Mouse (Mus musculus): Measurements from ENCODE around the gene Gm9918. TPM values are rescaled to one million over a fixed set of nuclear protein-coding genes. Genes with fewer than 3 reads are reported as not detected.

The Gm9918 gene
- not detected for polyA plus RNA-seq (2017; shearing (Covaris generic))

GRCm38 (mm10) chr15:102270274-102270960 lies at the start of gene Gm9918:
Gene Gm9918 (plus strand): TSS chr15:102270563.

GRCm38 (mm10) chr15:102231748-102232147 lies 38.6 kb upstream of the Gm9918 start, which contains the start of gene Itgb7:
Gene Itgb7 (minus strand): TSS chr15:102231944.

GRCm38 (mm10) chr15:102257202-102258075 lies 12.9 kb upstream of the Gm9918 start, which contains the start of gene Rarg:
Gene Rarg (minus strand): TSS chr15:102257517.

GRCm38 (mm10) chr15:102279092-102279782 lies 8.9 kb downstream of the Gm9918 start, which contains the start of gene Mfsd5:
Gene Mfsd5 (plus strand): TSS chr15:102279454.

GRCm38 (mm10) chr15:102295633-102296367 lies 25.4 kb downstream of the Gm9918 start, which contains the start of gene Espl1:
Gene Espl1 (plus strand): TSS chr15:102296266.

Other genes with a start within 250 kb of the Gm9918 start
- gene Krt18, start 242.4 kb upstream of the Gm9918 start, polyA plus RNA-seq (2017; shearing (Covaris generic)) = not detected
- gene Eif4b, start 196.8 kb upstream of the Gm9918 start, polyA plus RNA-seq (2017; shearing (Covaris generic)) = 90.3 TPM
- gene Tns2, start 170.2 kb upstream of the Gm9918 start, polyA plus RNA-seq (2017; shearing (Covaris generic)) = 3.1 TPM
- gene Spryd3, start 134.3 kb upstream of the Gm9918 start, polyA plus RNA-seq (2017; shearing (Covaris generic)) = 42.3 TPM
- 0.56 TPM for gene Igfbp6, start 126.2 kb upstream of the Gm9918 start, polyA plus RNA-seq (2017; shearing (Covaris generic))
- 6.2 TPM for gene Soat2, start 120.0 kb upstream of the Gm9918 start, polyA plus RNA-seq (2017; shearing (Covaris generic))
- 93.1 TPM for gene Zfp740, start 67.3 kb upstream of the Gm9918 start, polyA plus RNA-seq (2017; shearing (Covaris generic))
- 9.2 TPM for gene Csad, start 65.8 kb upstream of the Gm9918 start, polyA plus RNA-seq (2017; shearing (Covaris generic))
- 974 TPM for gene Itgb7, start 38.6 kb upstream of the Gm9918 start, polyA plus RNA-seq (2017; shearing (Covaris generic))
- gene Rarg, start 13.0 kb upstream of the Gm9918 start, polyA plus RNA-seq (2017; shearing (Covaris generic)) = 25.5 TPM
- gene Mfsd5, start 8.9 kb downstream of the Gm9918 start, polyA plus RNA-seq (2017; shearing (Covaris generic)) = 36.3 TPM
- gene Espl1, start 25.7 kb downstream of the Gm9918 start, polyA plus RNA-seq (2017; shearing (Covaris generic)) = 0.50 TPM
- 472 TPM for gene Pfdn5, start 55.6 kb downstream of the Gm9918 start, polyA plus RNA-seq (2017; shearing (Covaris generic))
- 43.2 TPM for gene Myg1, start 61.1 kb downstream of the Gm9918 start, polyA plus RNA-seq (2017; shearing (Covaris generic))
- gene Aaas, start 80.2 kb downstream of the Gm9918 start, polyA plus RNA-seq (2017; shearing (Covaris generic)) = 37.0 TPM
- gene Sp7, start 96.6 kb downstream of the Gm9918 start, polyA plus RNA-seq (2017; shearing (Covaris generic)) = not detected
- gene Sp1, start 135.6 kb downstream of the Gm9918 start, polyA plus RNA-seq (2017; shearing (Covaris generic)) = 21.4 TPM
- 1.2 TPM for gene Amhr2, start 174.8 kb downstream of the Gm9918 start, polyA plus RNA-seq (2017; shearing (Covaris generic))
- gene Prr13, start 188.5 kb downstream of the Gm9918 start, polyA plus RNA-seq (2017; shearing (Covaris generic)) = 564 TPM
- 94.6 TPM for gene Pcbp2, start 200.0 kb downstream of the Gm9918 start, polyA plus RNA-seq (2017; shearing (Covaris generic))
- not detected for gene Gm10337, start 233.2 kb downstream of the Gm9918 start, polyA plus RNA-seq (2017; shearing (Covaris generic))
- 7.1 TPM for gene Map3k12, start 246.5 kb downstream of the Gm9918 start, polyA plus RNA-seq (2017; shearing (Covaris generic))
- gene Tarbp2, start 247.6 kb downstream of the Gm9918 start, polyA plus RNA-seq (2017; shearing (Covaris generic)) = 61.1 TPM